Mouse (Mus musculus) embryonic facial prominence, embryonic 11.5 days (tissue): ENCODE data around the gene Shroom3. TPM values are rescaled to one million over a fixed set of nuclear protein-coding genes. Genes with fewer than 3 reads are reported as not detected.

Experiments
- ATAC-seq: fragments of 200-750 bp; cut with Nextera tagmentation; replicated peaks from 2 replicates; pipeline ENCODE4 v1.8.0; 2017; ENCODE audit warnings: low read depth; ENCODE audit not compliant: insufficient number of reproducible peaks, low FRiP score, low TSS enrichment
- DNase-seq: peaks from one replicate; pipeline ENCODE4 v3.0.0-alpha.2; 2015; ENCODE audit warnings: low spot score
- H3K27ac ChIP-seq: fragments of 300-500 bp; sonication (generic); replicated peaks from 2 replicates; pipeline ENCODE4 v1.5.1; 2014; ENCODE audit warnings: mild to moderate bottlenecking, low read depth, low read length, control low read depth
- H3K27me3 ChIP-seq: fragments of 300-500 bp; sonication (generic); 2 replicates; pipeline ENCODE4 v1.6.1; 2014; ENCODE audit warnings: mild to moderate bottlenecking, low read length, moderate library complexity, mixed read lengths; ENCODE audit not compliant: control insufficient read depth, insufficient read depth
- H3K36me3 ChIP-seq: fragments of 300-500 bp; sonication (generic); replicated peaks from 2 replicates; pipeline ENCODE4 v1.6.1; 2014; ENCODE audit warnings: low read depth, mild to moderate bottlenecking, low read length, moderate library complexity, mixed read lengths; ENCODE audit not compliant: control insufficient read depth, insufficient read depth
- H3K4me1 ChIP-seq: fragments of 300-500 bp; sonication (generic); 2 replicates; pipeline ENCODE4 v1.6.1; 2014; ENCODE audit warnings: low read length, mixed read lengths; ENCODE audit not compliant: control insufficient read depth, insufficient read depth
- H3K4me2 ChIP-seq: fragments of 300-500 bp; sonication (generic); 2 replicates; pipeline ENCODE4 v1.6.1; 2014; ENCODE audit warnings: low read depth, mild to moderate bottlenecking, control low read depth, low read length, moderate library complexity
- H3K4me3 ChIP-seq: fragments of 300-500 bp; sonication (generic); 2 replicates; pipeline ENCODE4 v1.5.1; 2014; ENCODE audit warnings: low read depth, low read length, control low read depth
- H3K9ac ChIP-seq: fragments of 300-500 bp; sonication (generic); replicated peaks from 2 replicates; pipeline ENCODE4 v1.6.1; 2014; ENCODE audit warnings: mild to moderate bottlenecking, control low read depth, low read length
- H3K9me3 ChIP-seq: fragments of 300-500 bp; sonication (generic); replicated peaks from 2 replicates; pipeline ENCODE4 v1.6.1; 2016; ENCODE audit warnings: mild to moderate bottlenecking, low read length, inconsistent platforms, mixed read lengths; ENCODE audit not compliant: control insufficient read depth
- WGBS: fragments of 180-500 bp; shearing (Covaris S2); extraction: QIAGEN DNeasy Blood & Tissue Kit; methylation state at CpG from one replicate; pipeline ENCODE4 v1.1.7; 2014; 5-methylcytosine and 5-hydroxymethylcytosine counted together
- polyA plus RNA-seq: library from polyadenylated mRNA; unstranded; fragments of >200 nt; fragmentation: Nextera tagmentation; extraction: Ambion mirVana; gene quantifications from 2 replicates; pipeline ENCODE4 v1.2.1, GENCODE M21; 2014

Shroom3 gene
- polyA plus RNA-seq = 2.2 and 4.5 TPM in 2 replicates

GRCm38 (mm10) chr5:92683351-92683807 lies at the start of gene Shroom3:
Shroom3 (plus strand) TSS chr5:92683435.
- no peaks in the 10 kb centered on the region for H3K4me1 ChIP-seq
- no peak for ATAC-seq

GRCm38 (mm10) chr5:92633526-92633925 lies 49.7 kb upstream of the Shroom3 start:
- Histone ChIP-seq H3K36me3 (no peaks in the 10 kb centered on the region), H3K27me3 (no peaks in the 10 kb centered on the region), H3K4me3 (no peak overlapping the region), H3K4me2 (no peak overlapping the region), H3K27ac (no peak overlapping the region), H3K4me1 (no peaks in the 10 kb centered on the region), H3K9me3 (no peaks in the 10 kb centered on the region), H3K9ac (no peak overlapping the region)
- DNase-seq (peak; percentile 11), ATAC-seq (no peak)
- 68% methylated on average over 4 of the region's 4 CpGs for WGBS

More at GRCm38 (mm10) chr5:92683351-92683807, at the start of gene Shroom3:
- peak within 1 kb of the TSS; percentile 75 for H3K9ac ChIP-seq
- DNase-seq = peak; percentile 54
- peak within 1 kb of the TSS; percentile 58 for H3K4me3 ChIP-seq
- no peak within 1 kb of the TSS; the same call in 1 of the 2 replicates for H3K27ac ChIP-seq
- no peaks in the 10 kb centered on the region for H3K36me3 ChIP-seq
- no peaks in the 10 kb centered on the region for H3K27me3 ChIP-seq
- WGBS = 0% methylated on average over 26 of the region's 26 CpGs
- H3K4me2 ChIP-seq = peak within 1 kb of the TSS; percentile 95
- H3K9me3 ChIP-seq = no peaks in the 10 kb centered on the region

GRCm38 (mm10) chr5:92634916-92635315 lies 48.3 kb upstream of the Shroom3 start:
- Histone ChIP-seq H3K4me3 (no peak overlapping the region), H3K27me3 (no peaks in the 10 kb centered on the region), H3K36me3 (no peaks in the 10 kb centered on the region), H3K9ac (no peak overlapping the region), H3K4me2 (no peak overlapping the region), H3K4me1 (no peaks in the 10 kb centered on the region), H3K9me3 (no peaks in the 10 kb centered on the region), H3K27ac (no peak overlapping the region)
- ATAC-seq (no peak), DNase-seq (no peak)
- 72% methylated on average over 3 of the region's 3 CpGs for WGBS

DNA sequence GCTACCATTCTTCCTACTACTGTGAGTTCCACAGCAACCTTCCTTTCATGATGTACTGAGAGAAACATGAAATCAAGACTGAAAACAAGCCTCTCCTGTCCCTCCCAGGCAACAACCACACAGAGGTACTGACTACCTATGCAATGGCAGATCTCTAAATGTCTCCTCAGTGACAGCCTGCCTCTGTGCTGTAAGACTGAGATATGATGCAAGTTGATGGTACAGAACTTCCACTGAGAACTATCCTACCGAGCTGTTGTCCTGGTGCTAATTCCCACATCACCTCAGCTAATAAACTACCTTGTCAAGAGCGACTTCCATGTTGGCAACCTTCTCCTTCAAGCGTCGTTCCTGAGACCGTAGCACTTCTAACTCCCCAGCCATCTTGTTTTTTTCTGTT lies 47.3 kb upstream of the Shroom3 start:
- H3K27me3 ChIP-seq = no peaks in the 10 kb centered on the region
- no peak overlapping the region for H3K4me2 ChIP-seq
- no peak overlapping the region for H3K4me3 ChIP-seq
- no peaks in the 10 kb centered on the region for H3K4me1 ChIP-seq
- no peak overlapping the region for H3K9ac ChIP-seq
- no peak for DNase-seq
- ATAC-seq = no peak
- no peak overlapping the region for H3K27ac ChIP-seq
- no peaks in the 10 kb centered on the region for H3K36me3 ChIP-seq
- H3K9me3 ChIP-seq = no peaks in the 10 kb centered on the region
- 83% methylated on average over 5 of the region's 5 CpGs for WGBS

GRCm38 (mm10) chr5:92640861-92641260 lies 42.4 kb upstream of the Shroom3 start:
- 90% methylated on average over 3 of the region's 3 CpGs for WGBS
- H3K27me3 ChIP-seq = no peaks in the 10 kb centered on the region
- H3K4me2 ChIP-seq = no peak overlapping the region
- DNase-seq (no peak), ATAC-seq (no peak)
- no peaks in the 10 kb centered on the region for H3K9me3 ChIP-seq
- no peaks in the 10 kb centered on the region for H3K4me1 ChIP-seq
- no peak overlapping the region for H3K9ac ChIP-seq
- no peak overlapping the region for H3K4me3 ChIP-seq
- H3K27ac ChIP-seq = no peak overlapping the region
- H3K36me3 ChIP-seq = no peaks in the 10 kb centered on the region

- Histone ChIP-seq H3K27ac (no peak overlapping the region), H3K27me3 (no peaks in the 10 kb centered on the region), H3K4me1 (no peaks in the 10 kb centered on the region), H3K36me3 (no peaks in the 10 kb centered on the region), H3K9me3 (no peaks in the 10 kb centered on the region), H3K4me3 (no peak overlapping the region), H3K9ac (no peak overlapping the region), H3K4me2 (no peak overlapping the region)
- WGBS = 9% methylated on average over 1 of the region's 1 CpGs
- ATAC-seq (0 out of 2 replicates have a peak, but pooled peaks have one; percentile 34), DNase-seq (peak; percentile 79)
Measured at GRCm38 (mm10) chr5:92656256-92656655, 27.0 kb upstream of the Shroom3 start.

DNA sequence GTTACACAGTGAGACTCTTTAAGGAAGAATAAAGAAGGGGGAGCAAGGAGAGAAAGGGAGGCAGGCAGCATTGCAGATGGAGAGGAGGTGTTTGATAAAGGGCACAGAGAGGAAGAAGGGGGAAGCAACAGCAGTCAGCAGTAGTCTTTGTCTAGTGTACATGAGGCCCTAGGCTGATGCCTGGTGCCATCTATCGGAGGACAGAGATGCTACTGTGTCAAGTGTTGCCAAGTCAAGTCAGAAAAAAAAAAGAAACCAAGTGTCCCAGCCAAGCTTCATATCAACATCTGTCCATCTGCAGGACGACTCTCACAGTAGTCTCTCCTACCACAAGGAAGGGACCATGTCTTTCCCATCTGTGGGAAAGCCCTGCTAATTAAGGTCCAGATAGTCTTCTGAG lies 18.9 kb upstream of the Shroom3 start:
- Histone ChIP-seq H3K9ac (no peak overlapping the region), H3K4me3 (no peak overlapping the region), H3K9me3 (no peaks in the 10 kb centered on the region), H3K4me2 (no peak overlapping the region), H3K36me3 (no peaks in the 10 kb centered on the region), H3K4me1 (no peaks in the 10 kb centered on the region), H3K27ac (no peak overlapping the region), H3K27me3 (no peaks in the 10 kb centered on the region)
- ATAC-seq (no peak), DNase-seq (no peak)
- WGBS = 55% methylated on average over 2 of the region's 2 CpGs

DNA sequence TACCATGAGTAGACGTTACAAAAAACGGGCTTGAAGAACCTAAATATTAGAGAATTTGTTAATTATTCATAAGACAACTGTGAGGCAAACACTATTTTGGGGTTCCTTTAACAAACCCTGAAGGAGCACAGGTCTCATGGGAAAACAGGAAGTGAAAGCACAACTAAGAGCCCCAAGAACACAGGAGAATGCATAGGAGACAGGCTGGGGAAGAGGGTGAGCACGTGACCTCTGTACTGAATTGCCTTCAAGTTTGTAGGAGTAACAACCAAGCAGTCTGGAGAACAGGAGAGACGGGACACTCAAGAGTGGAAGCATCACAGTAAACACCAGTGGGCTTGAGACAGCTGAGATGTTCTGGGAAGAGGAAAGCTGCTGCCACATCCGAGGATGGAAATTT lies 16.4 kb upstream of the Shroom3 start:
- H3K36me3 ChIP-seq = no peaks in the 10 kb centered on the region
- H3K9ac ChIP-seq = no peak overlapping the region
- 73% methylated on average over 5 of the region's 5 CpGs for WGBS
- no peaks in the 10 kb centered on the region for H3K4me1 ChIP-seq
- no peak overlapping the region for H3K27ac ChIP-seq
- no peaks in the 10 kb centered on the region for H3K9me3 ChIP-seq
- no peak overlapping the region for H3K4me3 ChIP-seq
- DNase-seq (no peak), ATAC-seq (no peak)
- no peak overlapping the region for H3K4me2 ChIP-seq
- H3K27me3 ChIP-seq = no peaks in the 10 kb centered on the region
